Mouse (Mus musculus): ENCODE measurements around the gene Phf21a.

DNA sequence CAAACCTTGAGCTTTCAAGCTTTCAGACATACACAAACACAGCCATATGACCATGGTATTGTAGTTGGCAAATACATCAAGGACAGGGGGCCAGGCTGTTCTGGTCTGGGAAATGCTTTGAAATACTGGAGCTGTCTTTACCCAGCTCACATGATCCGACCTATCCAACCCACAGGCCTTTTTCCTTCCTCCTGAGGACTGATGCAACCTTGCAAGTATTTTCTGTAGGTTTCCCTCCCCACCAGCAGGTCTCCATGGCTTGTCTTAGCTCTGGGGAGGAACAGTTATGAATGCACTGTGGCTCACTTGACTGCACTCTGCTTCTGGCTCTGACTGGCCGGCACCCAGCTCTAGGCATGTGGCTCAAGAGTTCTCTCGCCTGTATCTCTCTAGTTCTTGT is 223.7 kb downstream of the Phf21a start:
- TF ChIP-seq CTCF (IDR thresholded peaks at IDR 0.05) (no peak), POLR2A (IDR thresholded peaks at IDR 0.05; ENCODE audit: insufficient read depth, low read depth, low read length) (no peak), EP300 (IDR thresholded peaks at IDR 0.05; ENCODE audit: insufficient read depth, low read depth, low read length) (no peak)
